Mouse (Mus musculus): Measurements from ENCODE around the gene 4930455H04Rik.
A peak's percentile ranks its signal among the peaks of the same experiment; 100 is the strongest.

4930455H04Rik gene

DNA sequence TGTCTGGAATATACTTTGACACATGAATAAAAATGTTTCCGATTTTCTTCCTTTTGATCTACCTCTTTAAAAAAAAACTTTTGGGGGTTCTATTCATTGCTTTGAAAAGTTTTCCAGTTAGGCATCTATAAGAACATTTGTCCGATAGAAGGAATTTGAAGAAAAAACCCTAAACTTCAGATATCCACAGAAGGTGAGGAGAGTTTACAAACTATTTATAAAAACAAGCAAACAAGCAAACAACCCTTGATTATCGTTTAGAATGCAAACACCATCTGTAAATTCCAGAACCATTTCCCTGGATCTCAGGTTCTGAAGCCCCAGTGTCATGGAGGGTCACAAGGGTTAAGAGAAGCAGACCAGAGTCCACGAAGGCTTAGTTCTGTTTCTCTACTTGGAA, at the start of gene 4930455H04Rik:
Gene 4930455H04Rik (plus strand): TSS at position 301 of the 400 bp plus-strand sequence.
- DNase-seq = no peak

DNA sequence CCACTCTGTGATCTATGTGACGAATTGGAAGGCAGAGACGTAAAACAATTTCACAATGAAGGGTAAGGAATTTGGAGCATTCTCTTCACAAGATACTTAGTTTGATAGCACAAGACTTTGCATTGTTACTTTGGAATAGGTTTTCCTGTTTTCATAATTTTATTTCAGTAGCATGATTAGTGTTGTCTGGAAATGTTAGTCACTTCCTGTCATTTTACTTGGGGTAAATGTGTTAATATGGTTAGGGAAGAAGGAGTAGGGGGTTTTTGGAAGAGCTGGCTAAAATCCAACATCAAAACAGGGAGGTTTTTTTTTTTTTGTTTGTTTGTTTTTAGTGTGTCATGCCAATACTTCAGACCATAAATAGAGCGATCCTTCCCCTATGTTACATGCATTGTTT, 46.5 kb upstream of the 4930455H04Rik start:
- DNase-seq = no peak

DNA sequence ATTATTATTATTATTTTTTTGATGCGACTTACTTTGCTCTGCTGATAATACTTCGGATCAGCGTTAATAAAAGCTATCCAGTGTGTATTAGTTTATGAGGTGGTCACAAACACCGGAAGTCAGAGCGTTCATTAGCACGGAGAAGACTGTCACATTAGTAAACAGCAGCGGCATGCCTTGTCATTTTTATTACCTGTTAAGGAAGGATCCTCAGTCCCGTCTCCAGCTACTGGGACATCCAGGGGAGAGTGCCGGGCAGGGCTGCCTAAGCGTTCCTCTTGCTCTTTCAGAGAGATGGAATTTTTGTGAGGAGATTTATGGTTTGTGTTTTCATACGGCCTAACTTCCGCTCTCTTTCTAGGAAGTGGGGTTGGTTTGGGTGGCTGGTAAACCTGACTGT, 45.0 kb upstream of the 4930455H04Rik start:
- DNase-seq = no peak

DNA sequence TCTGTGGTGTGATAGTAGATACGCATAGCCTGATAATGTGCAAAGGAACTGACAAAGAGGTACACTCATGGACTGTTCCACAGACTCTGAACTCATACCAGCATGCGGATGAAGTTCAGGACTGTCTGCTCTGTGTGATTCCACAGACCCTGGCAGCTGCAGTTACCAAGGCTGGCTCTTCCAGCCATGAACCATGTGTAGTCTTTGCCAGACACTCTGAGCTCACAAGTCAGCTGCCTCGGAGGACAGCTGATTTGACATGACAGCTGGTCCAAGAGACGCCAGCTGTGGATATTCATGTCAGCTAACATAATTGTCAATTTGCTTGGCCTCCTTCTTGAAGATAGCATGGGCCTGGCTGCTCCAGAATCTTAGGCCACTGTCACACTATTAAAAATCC, 39.1 kb upstream of the 4930455H04Rik start:
- DNase-seq = no peak

DNA sequence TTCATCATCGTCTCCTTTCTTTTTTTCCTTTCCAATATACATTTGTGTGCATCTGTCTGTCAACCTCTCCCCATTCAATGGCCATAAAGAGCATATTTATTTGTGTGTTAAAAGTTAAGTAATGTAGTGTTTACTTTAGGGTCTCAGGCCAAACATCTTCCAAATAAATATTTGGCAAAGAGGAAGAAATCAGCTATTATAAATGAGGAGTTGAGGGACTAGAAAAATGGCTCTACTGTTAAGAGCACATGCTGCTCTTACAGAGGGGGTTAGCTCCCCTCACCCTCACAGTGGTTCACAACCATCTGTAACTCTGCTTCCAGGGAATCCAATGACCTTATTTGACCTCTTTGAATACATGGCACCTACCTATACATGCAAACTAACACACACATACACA, 34.9 kb upstream of the 4930455H04Rik start:
- DNase-seq = no peak

DNA sequence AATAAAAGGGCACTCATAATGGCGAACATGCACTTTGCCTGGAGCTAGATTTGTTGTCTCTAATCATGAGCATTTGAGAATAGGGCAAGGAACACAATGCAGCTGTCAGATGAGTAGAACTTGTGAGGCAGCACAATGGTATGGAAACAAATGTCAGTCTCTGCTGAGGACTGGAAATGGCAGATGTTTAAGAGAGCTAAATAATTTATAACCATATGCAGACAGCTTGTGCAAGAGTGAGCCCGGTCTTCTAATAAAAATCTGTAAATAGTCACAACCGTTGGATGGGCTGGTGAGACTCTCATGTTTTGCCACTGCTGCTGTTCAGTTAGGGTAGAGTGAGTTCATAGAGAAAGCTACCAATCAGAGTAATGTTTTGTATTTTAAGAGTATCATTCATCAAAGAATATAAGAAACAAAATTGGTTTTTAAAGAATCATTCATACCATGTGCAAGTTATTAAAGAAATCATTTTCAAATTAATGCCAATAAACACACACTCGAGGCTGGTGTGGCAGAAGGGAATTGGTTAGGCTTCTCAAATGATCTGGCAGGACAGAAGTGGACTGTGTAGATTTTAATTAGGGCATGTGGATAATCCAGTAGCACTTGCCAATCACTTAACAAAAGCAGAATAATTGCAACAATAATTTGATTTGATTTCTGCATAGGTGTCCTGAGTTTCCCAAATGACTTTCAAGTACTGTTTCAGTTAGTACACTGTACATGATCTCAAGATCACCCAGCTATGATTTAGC, 31.0 kb upstream of the 4930455H04Rik start:
- DNase-seq = no peak

DNA sequence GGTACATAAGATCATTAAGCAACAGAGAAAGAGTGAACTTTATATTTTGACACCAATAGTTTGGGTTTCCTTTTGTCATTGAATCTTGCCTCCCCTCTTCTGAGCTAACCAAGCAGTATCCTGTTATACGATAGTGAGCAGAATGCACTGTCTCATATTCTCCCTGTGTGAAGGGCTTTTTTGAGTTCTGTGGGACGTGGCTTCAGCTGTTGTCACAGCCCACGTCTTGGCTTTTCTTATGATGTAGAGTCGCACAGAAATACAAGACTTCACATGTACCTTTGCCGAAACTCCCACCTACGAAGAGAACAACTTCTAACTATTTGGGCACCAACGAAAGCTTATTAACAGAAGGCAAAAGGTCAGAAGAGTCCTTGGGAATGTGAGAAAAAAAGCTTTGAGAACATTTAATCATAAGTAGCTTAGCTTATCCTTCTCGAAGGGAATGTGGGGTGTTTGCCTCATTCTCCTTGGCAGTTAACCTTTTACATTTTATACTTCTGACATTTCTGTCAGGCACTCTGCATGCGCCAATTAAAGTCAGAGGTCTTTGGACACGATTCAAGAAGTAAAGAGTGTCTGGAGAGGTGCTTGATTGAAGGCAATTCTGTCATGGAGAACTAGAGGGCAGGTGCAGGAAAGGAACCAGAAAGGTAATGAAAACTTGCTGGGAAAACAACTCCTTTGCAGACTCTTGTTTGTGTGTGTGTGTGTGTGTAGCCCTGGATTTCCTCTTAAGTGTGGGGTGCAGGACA, 27.1 kb upstream of the 4930455H04Rik start:
- DNase-seq = no peak

DNA sequence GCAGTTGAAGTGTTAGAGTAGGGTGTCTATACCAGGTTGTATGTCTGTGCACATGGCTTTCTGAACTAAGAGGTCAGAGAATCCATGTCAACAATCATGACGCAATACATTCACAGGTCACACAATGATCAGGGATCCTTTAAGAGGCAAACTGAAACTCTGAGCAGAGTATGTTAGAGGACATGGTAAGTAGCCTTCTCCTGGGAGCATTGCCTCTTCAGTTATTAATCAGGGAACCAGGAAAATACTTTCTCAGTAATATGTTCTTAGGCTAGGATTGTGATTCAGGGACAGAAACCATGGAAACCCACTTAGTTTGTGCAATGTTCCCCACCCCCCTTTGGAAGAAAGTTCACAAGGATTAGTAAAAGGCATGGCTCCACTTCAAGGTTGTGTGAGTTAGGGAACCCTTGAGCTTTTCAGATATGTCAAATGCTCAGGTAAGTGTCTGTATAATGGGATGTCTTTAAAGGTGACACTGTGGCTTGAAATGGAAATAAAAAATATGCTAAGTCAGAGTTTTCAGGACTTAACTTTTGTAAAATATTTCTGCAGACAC, 26.4 kb upstream of the 4930455H04Rik start:
- no peak for DNase-seq

DNA sequence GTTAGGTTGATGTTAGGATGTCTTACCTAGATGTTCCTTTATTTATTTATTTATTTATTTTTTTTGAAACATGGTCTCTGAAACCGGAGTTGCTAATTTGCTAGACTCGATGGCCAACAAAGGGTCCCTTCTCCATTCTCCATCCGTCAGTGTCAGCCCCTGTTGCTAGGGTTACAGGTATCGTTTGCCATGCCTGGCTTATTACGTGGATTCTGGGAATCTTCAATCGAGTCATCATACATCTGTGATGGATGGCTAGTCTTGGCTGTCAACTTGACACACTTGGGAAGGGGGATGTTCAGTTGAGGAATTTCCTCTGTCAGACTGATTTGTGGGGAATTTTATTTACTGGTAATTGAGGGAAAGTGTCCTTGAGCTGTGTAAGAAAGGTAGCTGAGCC, 25.3 kb upstream of the 4930455H04Rik start:
- no peak for DNase-seq

DNA sequence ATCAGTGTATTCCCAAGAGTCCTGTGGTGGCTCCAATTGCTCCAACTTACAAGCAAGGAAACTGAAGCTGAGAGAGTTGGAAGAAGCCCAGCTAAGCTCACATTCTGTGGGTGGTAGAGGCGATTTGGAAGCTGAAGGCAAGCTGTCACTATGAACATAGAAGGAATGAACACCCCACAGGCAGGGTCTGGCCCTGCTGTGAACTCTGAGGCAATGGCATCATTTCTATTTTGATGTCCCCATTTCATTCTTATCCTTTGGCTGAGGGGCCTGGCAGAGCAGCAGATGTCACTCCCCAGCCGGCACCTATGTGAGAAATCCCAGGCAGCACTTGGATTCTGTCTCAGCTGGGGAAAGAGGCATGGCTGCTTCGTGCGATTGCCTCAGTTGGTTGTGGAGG, 24.6 kb upstream of the 4930455H04Rik start:
- DNase-seq = peak; percentile 8 to 17

DNA sequence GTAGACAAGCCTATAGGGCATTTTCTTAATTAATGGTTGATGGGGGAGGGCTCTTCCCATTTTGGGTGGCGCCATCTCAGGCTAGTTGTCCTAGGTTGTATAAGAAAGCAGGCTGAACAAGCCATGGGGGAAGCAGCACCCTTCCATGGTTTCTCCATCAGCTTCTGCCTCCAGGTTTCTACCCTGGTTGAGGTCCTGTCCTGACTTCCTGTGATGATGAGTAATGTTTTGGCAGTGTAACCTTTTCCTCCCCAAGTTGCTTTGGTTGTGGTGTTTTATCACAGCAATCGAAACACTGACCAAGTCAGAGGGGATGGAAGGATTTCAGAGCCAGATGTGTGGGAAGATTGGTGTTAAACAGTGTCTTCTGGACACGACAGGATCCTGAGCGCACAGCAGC, 21.6 kb upstream of the 4930455H04Rik start:
- DNase-seq = no peak

DNA sequence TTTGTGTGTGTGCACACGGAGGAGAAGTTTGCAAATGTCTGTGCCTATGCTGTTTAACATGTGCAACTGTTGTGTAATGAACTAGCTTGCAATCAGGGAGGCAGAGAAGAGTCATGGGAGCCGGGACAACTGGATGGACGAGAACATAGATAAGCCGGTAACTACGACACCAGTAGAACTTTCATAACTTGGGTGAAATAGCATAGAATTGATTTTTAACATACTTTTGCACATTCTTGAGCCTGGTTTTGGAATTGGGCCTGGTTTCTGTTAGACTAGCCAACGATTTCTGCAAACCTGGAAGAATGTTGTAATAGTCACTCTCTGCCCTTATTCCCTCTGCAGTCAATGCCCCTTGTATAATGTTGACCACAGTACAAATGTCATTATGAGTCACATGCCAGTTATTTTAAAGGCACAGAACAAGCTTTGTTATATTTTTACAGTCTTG, 17.4 kb upstream of the 4930455H04Rik start:
- no peak for DNase-seq

DNA sequence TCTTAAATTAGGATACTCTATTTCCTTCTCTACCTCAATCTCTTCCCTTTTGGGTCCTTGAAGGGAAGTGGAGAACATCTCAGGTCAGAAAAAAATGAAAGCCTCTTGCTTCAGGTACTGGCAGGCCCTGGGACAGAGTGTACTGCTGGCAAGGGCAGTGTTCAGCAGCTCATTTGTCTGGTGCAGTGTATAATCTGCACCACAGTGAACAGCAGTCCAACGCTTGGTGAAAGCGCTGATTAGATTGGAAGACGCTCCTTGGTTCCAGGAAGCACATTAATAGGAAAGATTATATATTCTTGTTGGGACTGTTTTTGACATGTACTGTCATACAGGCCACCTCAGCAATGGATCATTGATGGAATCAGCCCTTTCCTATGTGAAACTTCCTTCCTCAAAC, 16.6 kb upstream of the 4930455H04Rik start:
- DNase-seq = no peak

DNA sequence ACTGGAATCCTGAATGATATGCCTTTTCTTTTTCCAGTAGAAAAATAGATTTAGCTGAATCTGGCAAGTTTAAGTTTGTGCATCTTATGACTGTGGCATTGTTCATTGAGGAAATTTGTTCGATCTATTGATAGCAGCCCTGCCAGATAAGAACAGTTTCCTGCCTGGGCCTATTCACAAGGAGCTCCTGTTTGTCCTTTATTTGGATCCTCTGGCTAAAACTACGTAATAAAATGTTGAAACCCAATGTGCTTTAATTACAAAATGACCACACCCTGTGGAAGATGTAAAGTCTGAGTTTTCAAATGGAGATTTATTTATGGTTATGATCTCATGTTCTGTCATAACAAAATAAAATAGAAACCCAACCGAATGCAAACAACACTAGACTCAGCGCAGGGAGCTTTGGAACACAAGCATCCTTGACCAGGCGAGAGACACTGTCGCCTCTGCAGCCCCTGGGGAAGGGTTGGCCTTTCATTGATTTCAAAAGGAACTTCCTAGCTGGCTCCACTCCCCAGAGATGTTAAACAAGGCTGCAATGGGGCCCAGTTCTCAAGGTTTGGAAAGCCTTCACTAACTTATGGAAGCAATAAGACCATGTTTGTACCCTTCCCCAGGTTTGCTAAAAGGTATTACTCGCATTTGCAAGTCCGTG, 15.7 kb upstream of the 4930455H04Rik start:
- DNase-seq = no peak

DNA sequence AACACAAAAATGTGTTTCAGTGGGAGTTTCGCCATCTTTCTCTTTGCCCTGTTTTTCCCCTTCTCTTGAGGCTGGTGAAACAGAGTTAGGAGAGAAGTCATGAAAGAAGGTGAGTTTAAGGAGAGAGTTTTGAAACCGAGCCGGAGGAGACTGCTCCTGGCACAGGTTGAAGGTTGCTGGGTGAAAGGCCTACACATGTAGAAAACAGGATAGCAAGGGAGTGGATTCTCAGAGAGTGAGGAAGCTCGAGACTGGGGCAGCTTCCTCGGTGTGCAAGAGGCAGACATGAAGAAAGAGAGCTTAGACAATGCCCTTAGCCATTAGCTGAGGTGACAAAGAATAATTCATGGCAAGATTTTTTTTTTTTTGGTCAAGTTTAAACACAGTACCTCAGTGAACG, 14.7 kb upstream of the 4930455H04Rik start:
- DNase-seq = no peak

DNA sequence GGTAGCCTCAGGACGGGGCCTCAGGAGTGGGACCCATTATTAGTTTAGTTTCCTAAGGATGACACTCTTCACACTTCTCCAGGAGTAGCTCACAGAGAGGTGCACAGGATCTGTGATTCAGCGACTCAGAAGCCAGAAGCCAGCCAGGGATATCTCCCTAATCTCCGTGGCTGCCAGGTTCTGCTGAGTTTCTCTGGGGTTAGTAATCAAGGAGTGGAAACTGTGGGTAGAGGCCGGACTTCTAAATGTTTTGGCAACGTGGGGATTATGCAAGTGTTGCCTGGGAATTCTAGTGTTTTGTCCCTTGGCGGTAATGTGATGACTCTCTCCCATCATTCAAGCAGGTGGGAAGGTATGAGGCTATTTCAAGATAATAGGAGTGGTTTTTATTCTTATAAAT, 13.0 kb upstream of the 4930455H04Rik start:
- DNase-seq = no peak

DNA sequence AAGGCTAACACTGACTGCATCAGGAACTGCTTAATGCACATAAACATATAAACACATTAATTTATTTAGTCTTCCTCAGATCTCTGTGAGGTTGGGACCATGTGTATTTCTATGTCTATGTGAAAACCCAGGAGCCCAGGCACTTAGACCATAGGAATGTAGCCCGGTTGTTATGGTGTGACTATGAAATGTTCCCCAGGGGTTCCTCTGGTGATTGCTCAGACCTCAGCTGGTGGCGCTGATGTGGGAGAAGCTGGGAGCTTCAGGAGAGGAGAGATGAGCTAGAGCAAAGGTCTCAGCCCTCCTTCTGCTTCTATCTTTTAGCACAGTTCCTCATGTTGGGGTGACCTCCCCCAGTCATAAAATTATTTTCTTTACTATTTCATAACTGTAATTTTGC, 7.7 kb upstream of the 4930455H04Rik start:
- DNase-seq = no peak

DNA sequence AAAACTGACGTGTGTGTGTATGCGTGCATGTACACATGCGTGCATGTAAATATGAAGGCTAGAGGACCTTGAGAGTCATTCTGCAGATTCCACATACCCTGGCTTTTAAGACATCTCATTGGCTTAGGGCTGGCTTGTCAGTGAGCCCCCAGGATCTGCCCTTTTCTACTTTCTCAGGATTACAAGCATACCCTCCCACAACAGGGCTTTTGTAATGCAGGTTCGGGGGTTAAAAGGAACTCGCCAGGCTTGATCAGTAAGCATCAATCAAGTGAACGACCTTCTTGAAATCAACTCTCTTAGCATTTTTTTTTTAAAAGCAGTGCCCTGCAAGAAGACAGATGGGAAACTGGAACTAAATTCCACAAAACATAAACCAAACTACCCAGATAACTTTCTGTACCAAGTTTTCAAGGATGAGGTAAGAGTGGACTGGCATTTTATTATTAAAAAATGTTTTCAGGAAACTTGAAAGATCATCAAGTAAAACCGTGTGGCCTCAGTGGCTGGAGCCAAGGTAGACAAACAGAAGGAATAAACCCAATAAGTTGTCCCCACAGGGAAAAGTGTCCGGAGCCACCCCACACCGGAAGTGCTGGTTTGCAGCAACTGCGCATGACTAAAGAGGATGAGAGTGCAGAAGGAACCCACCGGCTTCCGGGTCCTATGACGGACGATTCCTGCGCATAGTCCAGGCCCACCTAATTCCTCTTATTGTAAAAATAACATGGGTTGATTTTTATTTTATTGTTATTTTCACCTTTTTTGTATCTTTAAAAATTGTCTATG, 6.5 kb upstream of the 4930455H04Rik start:
- DNase-seq = no peak

DNA sequence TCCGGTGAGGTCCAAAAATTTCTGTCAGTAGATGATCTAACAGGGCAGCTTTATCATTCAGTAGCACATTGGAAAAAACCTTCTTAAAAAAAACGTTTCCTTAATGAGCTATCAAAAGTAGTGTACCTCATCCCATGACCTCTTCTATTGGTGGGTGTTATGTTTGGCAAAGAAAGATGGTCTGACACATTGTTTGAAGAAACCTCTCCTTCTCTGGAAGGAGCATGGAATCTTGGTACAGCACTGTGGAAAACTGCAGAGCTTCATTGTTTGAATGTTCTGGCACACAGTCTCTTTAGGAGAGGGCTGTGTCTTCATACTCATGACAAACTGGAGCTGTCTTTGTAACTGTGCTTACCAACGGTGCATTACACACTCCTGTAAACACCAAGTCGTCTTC, 4.9 kb upstream of the 4930455H04Rik start:
- no peak for DNase-seq

DNA sequence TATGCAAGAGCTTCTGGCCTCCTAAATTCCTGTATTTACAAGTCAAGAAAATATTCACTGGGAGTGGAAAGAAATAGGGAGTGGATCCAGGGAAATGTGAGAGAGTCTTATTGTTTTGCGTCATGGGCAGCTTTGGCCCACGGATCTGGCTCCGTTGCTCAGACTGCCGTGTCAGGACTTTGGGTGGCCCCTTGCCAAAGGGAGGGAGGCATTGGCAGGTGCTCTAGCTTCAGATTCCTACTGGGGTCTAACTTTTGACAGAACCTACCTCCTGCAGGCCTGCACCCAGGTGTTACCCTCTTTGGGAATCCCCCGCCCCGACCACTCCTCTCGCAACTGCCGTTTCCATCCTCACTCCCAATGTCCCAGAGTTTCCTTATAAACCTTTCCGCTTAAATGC, 3.6 kb upstream of the 4930455H04Rik start:
- peak in 1 of 2 experiments; percentile 35 for DNase-seq

DNA sequence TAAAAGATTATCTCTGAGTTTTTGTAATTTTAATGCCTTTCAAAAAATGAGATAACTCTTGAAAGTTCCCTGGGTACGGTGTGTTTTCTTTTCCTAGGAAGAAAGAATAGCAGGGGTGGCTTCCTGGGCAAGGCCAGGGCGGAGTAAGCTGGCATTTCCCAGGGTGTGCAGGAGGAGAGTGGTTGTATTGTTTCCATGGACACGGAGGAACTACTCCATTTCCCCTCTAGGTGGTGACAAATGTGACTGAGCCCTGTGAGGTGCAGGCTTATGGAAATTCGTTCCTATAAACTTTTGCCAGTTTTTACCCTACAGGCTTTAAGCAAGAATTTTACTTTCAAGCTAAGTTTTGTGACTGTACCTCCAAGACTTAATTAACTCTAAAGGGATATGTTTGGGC, 1.8 kb upstream of the 4930455H04Rik start:
- peak in 1 of 2 experiments; percentile 21 for DNase-seq

DNA sequence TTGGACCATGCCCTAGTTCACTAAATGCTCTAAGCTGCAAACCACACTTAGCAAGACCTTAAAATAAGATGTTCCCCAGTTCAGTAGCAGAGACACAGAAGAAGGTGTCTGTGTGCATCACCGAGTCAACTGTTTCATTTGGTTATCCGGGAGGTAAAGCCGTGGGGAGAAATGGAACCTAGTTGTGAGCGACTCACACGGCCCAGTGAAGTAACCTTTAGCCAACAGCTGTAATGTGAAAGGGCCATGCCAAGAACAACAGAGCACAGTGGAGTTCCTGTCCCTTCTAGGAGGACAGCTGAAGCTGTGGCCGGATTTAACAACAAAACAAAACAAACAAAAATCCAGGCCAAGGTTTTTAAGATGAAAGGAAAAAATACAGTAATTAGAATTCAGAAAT, 1.3 kb upstream of the 4930455H04Rik start:
- DNase-seq = no peak

DNA sequence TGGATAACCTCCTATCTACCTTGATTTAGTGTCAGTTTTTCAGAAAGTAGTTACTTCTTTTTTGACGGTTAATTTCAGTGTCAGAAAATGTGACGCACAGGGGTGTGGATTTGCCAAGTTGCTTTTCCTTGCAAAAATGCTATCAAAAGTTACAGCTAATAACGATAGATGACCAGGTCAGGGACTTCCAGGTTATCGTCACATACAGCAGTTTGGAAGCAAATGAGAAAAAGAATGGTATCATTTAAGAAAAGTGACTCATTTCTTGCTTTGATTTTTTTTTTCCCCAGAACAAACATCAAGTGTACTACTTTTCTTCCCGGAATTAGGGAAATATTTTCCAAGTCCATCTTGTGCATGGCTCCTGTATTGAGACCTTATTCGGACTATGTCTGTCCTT, 631 bp upstream of the 4930455H04Rik start:
- DNase-seq = no peak

All from cerebellum, postnatal 25 days (tissue).